Mouse (Mus musculus) heart, postnatal 0 days (tissue): Measurements from ENCODE around the gene Cldn11. TPM values are rescaled to one million over a fixed set of nuclear protein-coding genes. Genes with fewer than 3 reads are reported as not detected.
A peak's percentile ranks its signal among the peaks of the same experiment; 100 is the strongest.

Source experiments
- ATAC-seq: fragments of 200-750 bp; cut with Nextera tagmentation; 2 replicates; pipeline ENCODE4 v1.8.0; 2017; ENCODE audit warnings: low read depth, moderate number of reproducible peaks, moderate library complexity; ENCODE audit not compliant: insufficient read depth
- DNase-seq: peaks from one replicate; pipeline ENCODE4 v3.0.0-alpha.2; 2016; ENCODE audit warnings: low spot score
- H3K27ac ChIP-seq: fragments of 300-500 bp; sonication (generic); 2 replicates; pipeline ENCODE4 v1.5.1; 2014; ENCODE audit warnings: low read depth, mild to moderate bottlenecking
- H3K27me3 ChIP-seq: fragments of 300-500 bp; sonication (generic); 2 replicates; pipeline ENCODE4 v1.6.1; 2014; ENCODE audit warnings: low read length, mixed read lengths; ENCODE audit not compliant: control insufficient read depth, insufficient read depth
- H3K36me3 ChIP-seq: fragments of 300-500 bp; sonication (generic); replicated peaks from 2 replicates; pipeline ENCODE4 v1.6.1; 2014; ENCODE audit warnings: low read length, mixed read lengths; ENCODE audit not compliant: control insufficient read depth, insufficient read depth
- H3K4me1 ChIP-seq: fragments of 300-500 bp; sonication (generic); 2 replicates; pipeline ENCODE4 v1.6.1; 2014; ENCODE audit warnings: antibody characterized with exemption; ENCODE audit not compliant: control insufficient read depth, insufficient read depth
- H3K4me2 ChIP-seq: fragments of 300-500 bp; sonication (generic); 2 replicates; pipeline ENCODE4 v1.6.1; 2014; ENCODE audit warnings: low read depth, mild to moderate bottlenecking, low read length, moderate library complexity
- H3K4me3 ChIP-seq: fragments of 300-500 bp; sonication (generic); 2 replicates; pipeline ENCODE4 v1.5.1; 2014; ENCODE audit warnings: low read depth, low read length
- H3K9ac ChIP-seq: fragments of 300-500 bp; sonication (generic); replicated peaks from 2 replicates; pipeline ENCODE4 v1.6.1; 2014; ENCODE audit warnings: low read depth, low read length, mixed read lengths
- H3K9me3 ChIP-seq: fragments of 300-500 bp; sonication (generic); replicated peaks from 2 replicates; pipeline ENCODE4 v1.6.1; 2016; ENCODE audit warnings: low read length; ENCODE audit not compliant: control insufficient read depth
- CTCF ChIP-seq: IDR thresholded peaks from 2 replicates; pipeline ENCODE4 v1.5.1; 2016; ENCODE audit warnings: antibody characterized with exemption, control low read depth, low read depth
- EP300 ChIP-seq: IDR thresholded peaks from 2 replicates; pipeline ENCODE4 v1.6.1; 2016; ENCODE audit warnings: antibody characterized with exemption, low read depth
- WGBS: fragments of 180-500 bp; shearing (Covaris S2); extraction: QIAGEN DNeasy Blood & Tissue Kit; methylation state at CpG from one replicate; pipeline ENCODE4 v1.1.7; 2014; 5-methylcytosine and 5-hydroxymethylcytosine counted together
- polyA plus RNA-seq: library from polyadenylated mRNA; unstranded; fragments of >200 nt; fragmentation: Nextera tagmentation; extraction: Ambion mirVana; gene quantifications from 2 replicates; pipeline ENCODE4 v1.2.1, GENCODE M21; 2015
- total RNA-seq: library from RNA; depleted of rRNA; stranded (reverse); fragments of >200 nt; gene quantifications from 2 replicates; pipeline ENCODE4 v1.2.3, GENCODE M21; 2014; ENCODE audit warnings: low replicate concordance; rRNA removed

The Cldn11 gene
- total RNA-seq, result 5.6 and 9.3 TPM in 2 replicates
- polyA plus RNA-seq, result 4.8 and 6.0 TPM in 2 replicates

- Histone ChIP-seq H3K9ac (no peak within 1 kb of the TSS), H3K4me2 (peak within 1 kb of the TSS; percentile 75), H3K9me3 (no peaks in the 10 kb centered on the region), H3K36me3 (no peaks in the 10 kb centered on the region), H3K4me1 (peaks cover 7% of the 10 kb centered on the region; the same call in 1 of the 2 replicates), H3K27ac (no peak within 1 kb of the TSS), H3K27me3 (peaks cover 30% of the 10 kb centered on the region), H3K4me3 (peak within 1 kb of the TSS; percentile 41)
- TF ChIP-seq CTCF, result no peak
- TF ChIP-seq EP300, result no peak
- ATAC-seq, result peak; percentile 49
- under 1% methylated on average over 33 of the region's 33 CpGs for WGBS
- DNase-seq, result peak; percentile 34
Observed at GRCm38 (mm10) chr3:31149706-31150105, at the start of gene Cldn11. Cldn11 (plus strand) TSS chr3:31149920.

- H3K9me3 ChIP-seq, result no peaks in the 10 kb centered on the region
- no peaks in the 10 kb centered on the region for H3K27me3 ChIP-seq
- DNase-seq, result no peak
- peaks cover 18% of the 10 kb centered on the region for H3K4me1 ChIP-seq
- H3K4me2 ChIP-seq, result peak overlapping the region; percentile 42
- WGBS, result 73% methylated on average over 5 of the region's 5 CpGs
- H3K27ac ChIP-seq, result no peak overlapping the region
- no peak overlapping the region for H3K9ac ChIP-seq
- H3K36me3 ChIP-seq, result no peaks in the 10 kb centered on the region
- TF ChIP-seq CTCF (no peak), EP300 (no peak)
- H3K4me3 ChIP-seq, result no peak overlapping the region
- no peak for ATAC-seq
Observed at GRCm38 (mm10) chr3:31100026-31100425, 49.7 kb upstream of the Cldn11 start.

- peaks cover 18% of the 10 kb centered on the region for H3K4me1 ChIP-seq
Observed at GRCm38 (mm10) chr3:31100802-31101201, 48.9 kb upstream of the Cldn11 start.

GRCm38 (mm10) chr3:31104936-31105335 is 44.8 kb upstream of the Cldn11 start:
- 60% methylated on average over 6 of the region's 6 CpGs for WGBS
- DNase-seq (no peak), ATAC-seq (no peak)
- Histone ChIP-seq H3K9me3 (no peaks in the 10 kb centered on the region), H3K4me2 (no peak overlapping the region), H3K9ac (no peak overlapping the region), H3K36me3 (no peaks in the 10 kb centered on the region), H3K4me1 (peaks cover 14% of the 10 kb centered on the region), H3K27ac (no peak overlapping the region), H3K27me3 (no peaks in the 10 kb centered on the region), H3K4me3 (no peak overlapping the region)
- no peak for TF ChIP-seq CTCF
- no peak for TF ChIP-seq EP300

More at GRCm38 (mm10) chr3:31100802-31101201, 48.9 kb upstream of the Cldn11 start:
- ATAC-seq (no peak), DNase-seq (no peak)
- Histone ChIP-seq H3K4me3 (no peak overlapping the region), H3K36me3 (no peaks in the 10 kb centered on the region), H3K9ac (no peak overlapping the region), H3K4me2 (no peak overlapping the region), H3K27ac (no peak overlapping the region), H3K9me3 (no peaks in the 10 kb centered on the region), H3K27me3 (no peaks in the 10 kb centered on the region)
- TF ChIP-seq EP300, result no peak
- TF ChIP-seq CTCF, result no peak
- 91% methylated on average over 3 of the region's 3 CpGs for WGBS

- Histone ChIP-seq H3K27me3 (no peaks in the 10 kb centered on the region), H3K27ac (no peak overlapping the region), H3K4me2 (no peak overlapping the region), H3K4me1 (peaks cover 9% of the 10 kb centered on the region; the same call in 1 of the 2 replicates), H3K9me3 (no peaks in the 10 kb centered on the region), H3K36me3 (no peaks in the 10 kb centered on the region), H3K9ac (no peak overlapping the region), H3K4me3 (no peak overlapping the region)
- DNase-seq (no peak), ATAC-seq (no peak)
- 84% methylated on average over 6 of the region's 6 CpGs for WGBS
- TF ChIP-seq EP300, result no peak
- TF ChIP-seq CTCF, result no peak
Observed at GRCm38 (mm10) chr3:31106597-31106996, 43.1 kb upstream of the Cldn11 start.

- H3K27me3 ChIP-seq, result no peaks in the 10 kb centered on the region
- DNase-seq, result no peak
- H3K4me1 ChIP-seq, result peaks cover 9% of the 10 kb centered on the region; the same call in 1 of the 2 replicates
- 53% methylated on average over 4 of the region's 4 CpGs for WGBS
- H3K4me3 ChIP-seq, result no peak overlapping the region
- H3K4me2 ChIP-seq, result no peak overlapping the region
- ATAC-seq, result no peak
- H3K9me3 ChIP-seq, result no peaks in the 10 kb centered on the region
- H3K27ac ChIP-seq, result no peak overlapping the region
- H3K36me3 ChIP-seq, result 0 out of 2 replicates have a peak, but pooled peaks cover 3% of the 10 kb centered on the region
- TF ChIP-seq EP300, result no peak
- no peak overlapping the region for H3K9ac ChIP-seq
Observed at GRCm38 (mm10) chr3:31107674-31108073, 42.0 kb upstream of the Cldn11 start.
